26 mouse cellular contexts compared by ENCODE assay signal in genomic region chr2:68889661-68890170, GRCm38 (mm10). TPM values are rescaled to one million over a fixed set of nuclear protein-coding genes. Genes with fewer than 3 reads are reported as not detected.
DNase-seq lines count a peak whose midpoint lies in the region; ATAC-seq lines count a peak whose summit lies in the region.
"Had no signal": no experiment of that assay in that cellular context is flagged by ENCODE, and none has a peak within 500 bp of the region (broad histone marks: within the 10 kb centered on the region; RNA-seq: fewer than 3 reads in every experiment).

No protein-coding gene starts in this region.

- no peaks in the 10 kb centered on the region for H3K27me3 ChIP-seq in midbrain, embryonic 11.5 days (ENCODE audit: control insufficient read depth, insufficient read depth, low read length)
- H3K27me3 ChIP-seq in midbrain, embryonic 16.5 days (ENCODE audit: control insufficient read depth, insufficient read depth, low read depth, low read length), result no peaks in the 10 kb centered on the region
- H3K27me3 ChIP-seq: forebrain, embryonic 13.5 days; heart, embryonic 13.5 days had no signal

- H3K9me3 ChIP-seq in midbrain, embryonic 11.5 days (ENCODE audit: control insufficient read depth, low read length), result no peaks in the 10 kb centered on the region
- no peaks in the 10 kb centered on the region for H3K9me3 ChIP-seq in midbrain, embryonic 16.5 days (replicated peaks; ENCODE audit: control insufficient read depth, low read length, poor library complexity, severe bottlenecking)
- H3K9me3 ChIP-seq: forebrain, embryonic 10.5 days; forebrain, embryonic 13.5 days; heart, embryonic 10.5 days; heart, embryonic 13.5 days had no signal

- no peaks in the 10 kb centered on the region for H3K36me3 ChIP-seq in midbrain, embryonic 11.5 days (ENCODE audit: control insufficient read depth, insufficient read depth, low read length)
- H3K36me3 ChIP-seq in midbrain, embryonic 16.5 days (ENCODE audit: control insufficient read depth, insufficient read depth, low read length), result no peaks in the 10 kb centered on the region
- H3K36me3 ChIP-seq: forebrain, embryonic 10.5 days; heart, embryonic 10.5 days; heart, embryonic 13.5 days had no signal

- no peaks in the 10 kb centered on the region for H3K4me1 ChIP-seq in midbrain, embryonic 11.5 days (ENCODE audit: control insufficient read depth, insufficient read depth, low read length)
- 0 out of 2 replicates have a peak, but pooled peaks cover 4% of the 10 kb centered on the region for H3K4me1 ChIP-seq in midbrain, embryonic 16.5 days (ENCODE audit: control insufficient read depth, insufficient read depth, low read length)
- H3K4me1 ChIP-seq: forebrain, embryonic 13.5 days had no signal

- no peak for ATAC-seq in midbrain, embryonic 11.5 days (ENCODE audit: low FRiP score)
- ATAC-seq in midbrain, embryonic 16.5 days, result no peak
- ATAC-seq: forebrain, embryonic 13.5 days; forebrain, embryonic 16.5 days; hindbrain, postnatal 0 days; inflammation-experienced regulatory T-cells, adult 6 months; intestine, embryonic 16.5 days had no signal

- no peak overlapping the region for H3K9ac ChIP-seq in midbrain, embryonic 11.5 days (ENCODE audit: low read length)
- H3K9ac ChIP-seq in midbrain, embryonic 16.5 days (ENCODE audit: low read depth, low read length), result no peak overlapping the region
- H3K9ac ChIP-seq: forebrain, embryonic 13.5 days; heart, embryonic 13.5 days; hindbrain, embryonic 14.5 days had no signal

- no peak overlapping the region for H3K27ac ChIP-seq in midbrain, embryonic 11.5 days (ENCODE audit: low read depth, low read length)
- no peak overlapping the region for H3K27ac ChIP-seq in midbrain, embryonic 16.5 days (ENCODE audit: low read length)
- H3K27ac ChIP-seq: forebrain, embryonic 10.5 days; forebrain, embryonic 13.5 days; heart, embryonic 10.5 days; heart, embryonic 13.5 days; hindbrain, embryonic 14.5 days; hindbrain, postnatal 0 days had no signal

- peak; percentile 45 for DNase-seq in midbrain, embryonic 11.5 days (ENCODE audit: low spot score, missing footprints)
- DNase-seq in 3T3-L1 (ENCODE audit: low read depth, low spot score), result peak; percentile 77
- peak; percentile 76 for DNase-seq in Muller cell, postnatal 12 days (ENCODE audit: inconsistent ontology term)
- DNase-seq in gastrocnemius, adult 8-10 months (ENCODE audit: low spot score in 2 of 2), result no peak
- no peak for DNase-seq in layer of hippocampus, postnatal 10 days (ENCODE audit: low spot score in 2 of 2)
- no peak for DNase-seq in adrenal gland, adult 8-10 months
- DNase-seq: adrenal gland, adult 2 months; adrenal gland, postnatal 25 days; cerebellum, adult 11-12 months; cerebellum, adult 8-10 months; cerebellum, postnatal 10 days; gastrocnemius, postnatal 14 days; heart, adult 18-20 months; heart, postnatal 14 days; heart, postnatal 4 days had no signal

- H3K4me3 ChIP-seq in midbrain, embryonic 11.5 days (ENCODE audit: low read depth, low read length), result no peak overlapping the region
- no peak overlapping the region for H3K4me3 ChIP-seq in midbrain, embryonic 16.5 days (ENCODE audit: low read depth, low read length)
- H3K4me3 ChIP-seq: forebrain, embryonic 10.5 days; forebrain, embryonic 13.5 days; heart, embryonic 10.5 days; heart, embryonic 13.5 days had no signal

- 93% methylated on average over 5 of the region's 5 CpGs for WGBS in midbrain, embryonic 11.5 days
- 91% methylated on average over 5 of the region's 5 CpGs for WGBS in midbrain, embryonic 16.5 days

- no peak overlapping the region for H3K4me2 ChIP-seq in midbrain, embryonic 11.5 days
- no peak overlapping the region for H3K4me2 ChIP-seq in midbrain, embryonic 16.5 days (ENCODE audit: low read length)
- H3K4me2 ChIP-seq: forebrain, embryonic 13.5 days; heart, embryonic 13.5 days; hindbrain, embryonic 14.5 days had no signal

RNA-seq across cellular contexts. Expression of gene Cers6, which starts 28.5 kb away (rescaled TPM):
- polyA plus RNA-seq in midbrain, embryonic 11.5 days (2014; fragmentation: Nextera tagmentation; extraction: Ambion mirVana), result 32.1 and 34.0 TPM in 2 replicates
- 55.3 and 66.0 TPM in 2 replicates for polyA plus RNA-seq in midbrain, embryonic 16.5 days (2015; fragmentation: Nextera tagmentation; extraction: Ambion mirVana)
- total RNA-seq in gastrocnemius, adult 8-10 months (2022), result 1 to 10 TPM in 1 of 4 experiments, under 1 TPM in 3; 0.58 to 1.4 (median 0.64) TPM
- total RNA-seq in layer of hippocampus, postnatal 10 days (2021), result 10 to 100 TPM; 70.5 to 77.3 TPM
- total RNA-seq in adrenal gland, adult 8-10 months (2022), result 1 to 10 TPM; 4.8 to 8.8 (median 5.7) TPM
- total RNA-seq: MEL had no signal

Comparison
In these comparisons a context has a peak if more than half of its experiments do, and no peak if none do; other contexts are left out.
1. DNase-seq: peak in midbrain, embryonic 11.5 days (single experiment), 3T3-L1 (single experiment) and Muller cell, postnatal 12 days (single experiment); none in gastrocnemius, adult 8-10 months (0 of 2), layer of hippocampus, postnatal 10 days (0 of 2) and adrenal gland, adult 8-10 months (single experiment).
2. RNA of gene Cers6, which starts 28.5 kb away (total RNA-seq): 70.5 to 77.3 TPM in layer of hippocampus, postnatal 10 days; 4.8 to 8.8 TPM in adrenal gland, adult 8-10 months and 0.58 to 1.4 TPM in gastrocnemius, adult 8-10 months; every median in the first group is over 4 times any median in the second.